Mouse (Mus musculus) gastrocnemius, postnatal 25 days (tissue): ENCODE measurements around the gene Dhx35. TPM values are rescaled to one million over a fixed set of nuclear protein-coding genes. Genes with fewer than 3 reads are reported as not detected.

Experiments used
- DNase-seq: peaks from one replicate; pipeline ENCODE4 v3.0.0; 2022
- long read RNA-seq, 2 experiments: library from polyadenylated mRNA; stranded (forward); transcript quantifications; one replicate each; pipeline ENCODE4 v2.0.0; 2021
- total RNA-seq, 2 experiments: library from RNA; stranded (reverse); gene quantifications; 1 replicate in 1 of 2; 2 replicates in 1 of 2; pipeline ENCODE4 v1.2.3; 2021

The Dhx35 gene
- total RNA-seq = 1 to 10 TPM; 7.9 to 8.0 TPM
- long read RNA-seq, experiment 1, partial matches to known transcripts = 0 of 6 reads
- long read RNA-seq, experiment 1, other reads (novel, unspliced or antisense) = 2 of 6 reads
- long read RNA-seq, experiment 2, partial matches to known transcripts = 0 of 3 reads
- long read RNA-seq, experiment 2, other reads (novel, unspliced or antisense) = 1 of 3 reads

DNA sequence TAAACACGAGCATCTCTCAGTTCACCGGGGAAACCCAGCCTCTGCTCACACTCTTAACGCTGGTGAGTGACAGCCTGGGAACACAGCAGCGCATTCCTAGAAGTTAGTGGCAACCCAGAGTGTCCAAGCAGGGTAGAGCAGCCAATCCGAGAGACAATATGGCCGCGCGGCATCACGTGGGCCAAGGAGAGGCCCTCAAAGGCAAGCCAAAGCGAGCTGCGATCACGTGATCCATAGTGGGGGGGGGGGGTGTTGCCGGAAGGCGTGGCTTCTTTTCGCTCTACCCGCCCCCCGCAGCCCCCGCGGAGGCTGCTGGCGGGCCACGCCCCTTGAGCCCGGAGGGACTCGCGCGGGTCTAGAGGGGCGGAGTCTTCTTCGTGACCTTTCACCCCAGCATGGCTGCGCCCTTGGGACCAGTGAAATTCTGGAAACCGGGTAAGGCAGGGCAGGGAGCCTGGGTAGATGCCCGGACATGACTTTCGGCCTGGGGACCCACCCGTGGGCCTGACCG is at the start of gene Dhx35:
Gene Dhx35, plus strand, starts transcription at position 314 of the 511 bp plus-strand sequence.
- peak; percentile 93 for DNase-seq

DNA sequence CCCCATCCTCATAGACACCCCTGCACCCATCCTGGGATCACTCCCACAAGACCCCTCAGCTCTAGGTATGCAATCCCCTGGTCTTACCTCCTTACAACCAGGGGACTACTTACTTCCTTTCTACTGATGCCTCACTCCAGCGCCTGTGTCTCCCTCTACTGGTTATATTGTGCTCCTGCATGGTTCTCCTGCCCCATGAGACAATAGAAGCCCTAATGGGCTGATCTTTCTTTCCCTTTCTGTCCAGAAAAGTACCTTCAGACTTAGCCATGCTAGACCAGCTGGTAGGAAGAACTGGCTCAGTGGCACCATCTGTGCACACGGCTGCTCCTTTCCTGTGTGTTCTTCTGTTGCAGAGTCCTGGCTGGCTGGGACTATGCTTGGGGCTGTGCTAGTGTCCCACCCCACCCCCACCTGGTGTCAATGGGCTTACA is 49.5 kb upstream of the Dhx35 start:
- DNase-seq = no peak

DNA sequence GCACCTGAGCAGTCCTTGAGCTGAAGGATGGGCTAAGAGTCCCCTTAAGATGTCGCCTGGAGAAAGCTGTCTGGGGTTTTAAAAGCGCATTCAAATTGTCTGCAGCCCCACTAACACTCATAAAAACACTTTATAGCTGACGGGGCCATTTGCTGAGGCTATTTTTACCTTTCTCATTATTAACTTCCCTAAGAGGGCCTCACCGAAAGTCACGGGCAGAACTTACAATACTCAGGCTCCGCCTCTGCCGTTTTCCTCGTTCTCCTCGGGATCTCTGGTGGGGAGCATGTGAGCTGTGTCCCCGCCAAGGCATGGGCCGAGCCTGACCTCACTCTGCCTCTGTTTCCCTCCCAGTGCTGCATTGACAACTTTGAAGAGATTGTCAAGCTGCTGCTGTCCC is 48.4 kb upstream of the Dhx35 start:
- DNase-seq = no peak

DNA sequence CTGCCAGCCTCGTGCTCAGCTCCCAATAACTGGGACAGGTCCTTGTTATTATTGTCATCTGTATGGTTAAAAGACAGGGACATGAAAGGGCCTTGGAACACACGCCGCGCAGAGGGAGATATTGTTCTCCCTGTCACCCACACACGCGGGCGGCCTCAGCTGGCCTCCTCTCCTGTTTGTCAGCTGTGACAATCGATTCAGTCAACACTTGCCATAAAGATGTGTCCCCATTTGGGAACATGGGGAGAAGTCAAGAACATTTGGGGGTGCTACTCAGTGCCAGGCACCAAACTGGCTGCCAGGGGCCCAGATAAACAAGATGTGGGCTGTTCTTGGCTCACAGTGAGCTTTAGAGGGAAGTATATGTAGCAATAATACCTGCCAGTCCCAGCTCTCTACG is 45.2 kb upstream of the Dhx35 start:
- DNase-seq = no peak

DNA sequence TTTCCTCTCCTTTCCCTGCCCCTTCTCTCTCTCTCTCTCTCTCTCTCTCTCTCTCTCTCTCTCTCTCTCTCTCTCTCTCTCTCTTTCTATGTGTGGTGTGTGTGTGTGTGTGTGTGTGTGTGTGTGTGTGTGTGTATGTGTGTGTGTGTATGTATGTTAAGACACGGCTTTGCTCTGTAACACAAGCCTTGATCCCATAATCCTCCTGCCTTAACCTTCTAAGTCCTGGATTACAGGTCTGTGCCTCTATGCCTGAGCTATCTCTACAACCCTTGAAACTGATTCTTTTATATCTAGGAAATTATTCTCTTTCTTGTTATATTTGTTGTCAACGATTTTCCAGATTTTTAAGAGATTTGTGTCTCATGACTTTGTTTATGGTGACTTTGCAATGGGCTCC is 34.4 kb upstream of the Dhx35 start:
- DNase-seq = no peak

DNA sequence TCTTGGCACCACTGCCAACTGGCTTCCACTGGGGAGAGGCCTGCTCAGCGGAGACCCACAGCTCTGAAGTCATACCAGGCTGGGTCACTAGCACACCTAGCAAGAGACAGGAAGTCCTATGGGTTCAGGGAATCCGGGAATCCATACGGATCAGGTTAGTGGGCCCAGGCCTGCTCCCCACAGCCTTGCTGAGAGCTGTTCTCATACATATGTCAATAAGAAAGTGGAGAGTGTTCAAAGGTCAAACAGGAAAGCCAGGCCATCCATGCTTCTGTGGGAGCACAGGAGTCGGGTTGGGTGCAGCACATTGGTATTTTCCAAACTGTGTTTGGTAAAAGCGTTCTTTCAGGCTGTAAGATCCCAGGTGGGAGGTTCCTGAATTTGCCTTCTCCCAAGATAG is 32.3 kb upstream of the Dhx35 start:
- no peak for DNase-seq

DNA sequence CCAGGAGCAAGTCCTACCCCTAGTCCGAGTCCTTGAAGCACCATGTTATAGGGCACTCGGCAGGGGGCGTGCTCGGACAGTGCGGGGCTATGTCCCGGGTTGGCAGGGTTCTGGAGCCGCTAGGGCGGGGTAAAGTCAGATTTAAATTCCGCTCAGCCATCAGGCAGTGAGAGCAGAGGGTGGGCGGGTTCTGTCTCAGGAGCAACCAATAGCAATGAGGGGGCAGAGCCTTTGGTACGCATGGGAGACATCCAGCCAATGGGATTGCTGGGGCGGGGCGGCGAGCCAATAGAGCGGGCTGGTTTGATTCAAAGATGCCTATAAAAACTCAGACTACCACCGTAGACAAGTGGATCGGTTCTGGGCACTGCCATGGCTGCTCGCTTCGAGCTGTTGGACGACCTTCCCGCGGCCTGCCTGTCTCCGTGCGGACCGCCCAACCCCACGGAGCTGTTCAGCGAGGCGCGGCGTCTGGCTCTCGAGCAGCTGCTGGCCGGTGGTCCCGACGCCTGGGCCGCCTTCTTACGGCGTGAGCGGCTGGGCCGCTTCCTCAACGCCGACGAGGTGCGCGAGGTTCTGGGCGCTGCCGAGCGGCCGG is 26.8 kb upstream of the Dhx35 start, which contains the start of gene Fam83d:
Gene Fam83d, plus strand, starts transcription at position 352 of the 598 bp plus-strand sequence.
- DNase-seq = peak; percentile 96

DNA sequence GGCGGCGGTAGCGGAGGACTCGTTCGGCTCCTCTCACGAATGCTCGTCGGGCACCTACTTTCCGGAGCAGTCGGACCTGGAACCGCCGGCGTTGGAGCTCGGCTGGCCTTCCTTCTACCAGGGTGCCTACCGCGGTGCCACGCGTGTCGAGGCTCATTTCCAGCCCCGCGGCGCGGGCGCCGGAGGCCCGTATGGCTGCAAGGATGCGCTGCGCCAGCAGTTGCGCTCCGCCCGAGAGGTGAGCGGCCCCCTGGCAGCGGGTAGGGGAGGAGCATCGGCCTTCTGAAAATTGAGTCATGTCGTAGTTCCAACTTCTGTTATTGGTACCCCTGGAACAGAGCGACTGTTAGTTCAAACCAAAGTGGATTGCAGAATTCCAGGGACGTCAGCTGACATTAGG is 26.3 kb upstream of the Dhx35 start:
- DNase-seq = peak; percentile 21

DNA sequence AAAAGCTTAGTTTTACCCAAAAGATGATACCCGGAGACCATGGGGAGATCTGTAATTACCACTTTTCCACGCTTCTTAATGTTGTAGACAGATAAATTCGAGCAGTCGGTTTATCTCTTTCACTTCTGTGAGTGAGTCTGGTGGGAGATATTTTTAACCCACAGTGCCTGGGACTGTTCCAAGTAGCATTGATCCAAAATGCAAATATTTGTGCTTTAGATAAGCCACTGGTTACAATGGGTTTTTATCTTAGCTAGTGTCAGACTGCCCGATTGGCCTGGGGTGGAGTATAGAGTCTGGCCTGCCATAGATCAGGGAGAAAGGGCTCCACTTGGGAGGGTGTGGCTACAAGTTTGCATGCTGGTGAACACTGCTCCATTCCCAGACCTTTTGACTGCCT is 25.8 kb upstream of the Dhx35 start:
- DNase-seq = no peak

DNA sequence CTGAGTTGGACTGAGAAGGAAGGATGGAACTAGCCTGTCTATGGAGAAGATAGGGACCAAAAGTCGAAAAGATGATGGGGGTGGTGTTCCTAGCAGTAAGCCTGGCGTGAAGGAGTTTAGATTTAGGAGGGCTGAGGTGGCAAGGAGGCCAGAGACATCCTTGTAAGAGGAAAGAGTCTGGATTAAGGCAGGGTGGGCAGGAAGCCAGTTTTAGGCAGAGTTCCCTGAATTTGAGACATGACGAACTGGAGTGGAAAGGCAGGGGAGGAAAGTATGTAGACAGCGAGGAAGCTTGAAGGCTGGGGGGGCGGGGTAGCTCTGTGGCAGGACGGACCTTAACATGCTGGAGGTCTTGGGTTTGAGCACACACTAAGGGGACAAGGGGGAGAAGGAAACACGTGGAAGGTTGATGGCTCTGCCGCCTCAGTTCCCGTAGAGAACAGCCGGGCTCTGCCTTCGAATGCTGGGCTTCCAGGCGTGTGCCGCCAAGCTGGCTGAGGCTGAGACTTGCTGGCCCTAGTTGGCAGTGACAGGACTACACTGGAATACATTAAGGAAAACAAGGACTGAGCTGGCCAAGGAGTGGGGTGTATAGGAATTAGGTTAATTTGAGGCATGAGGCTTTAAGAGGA is 24.4 kb upstream of the Dhx35 start:
- peak; percentile 18 for DNase-seq

DNA sequence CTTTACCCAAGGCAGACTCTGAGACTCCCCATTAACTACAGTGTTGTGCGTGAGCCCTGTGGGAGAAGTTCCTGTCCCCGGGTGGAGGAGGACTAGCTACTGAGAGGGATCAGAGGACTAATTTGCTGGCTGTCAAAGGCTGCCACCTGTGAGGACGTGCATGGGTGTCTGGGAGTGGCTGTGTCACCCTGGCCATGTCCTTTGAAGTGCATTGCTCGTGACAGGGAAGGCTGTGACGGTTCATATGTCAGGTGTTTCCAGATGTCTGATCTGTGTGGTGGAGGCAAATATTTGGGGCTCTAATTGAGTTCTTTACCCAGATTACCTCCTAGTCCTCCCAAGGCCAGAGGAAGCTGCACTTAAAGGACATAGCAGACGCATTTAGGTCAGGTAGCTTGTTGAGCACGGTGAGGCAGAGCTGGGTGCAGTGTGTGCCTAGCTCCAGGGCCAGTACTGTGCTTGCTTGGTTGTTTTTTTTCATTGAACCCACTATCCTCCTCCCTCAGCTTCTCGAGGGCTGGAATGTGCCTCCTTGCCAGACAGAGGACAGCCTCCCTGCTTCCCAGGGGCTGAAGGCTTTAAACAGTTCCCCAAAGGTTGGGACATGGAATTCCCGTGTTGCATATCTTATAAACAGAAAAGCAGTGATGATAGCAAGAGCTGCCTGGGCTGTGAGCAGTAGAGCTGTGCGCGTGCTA is 23.4 kb upstream of the Dhx35 start:
- DNase-seq = no peak

DNA sequence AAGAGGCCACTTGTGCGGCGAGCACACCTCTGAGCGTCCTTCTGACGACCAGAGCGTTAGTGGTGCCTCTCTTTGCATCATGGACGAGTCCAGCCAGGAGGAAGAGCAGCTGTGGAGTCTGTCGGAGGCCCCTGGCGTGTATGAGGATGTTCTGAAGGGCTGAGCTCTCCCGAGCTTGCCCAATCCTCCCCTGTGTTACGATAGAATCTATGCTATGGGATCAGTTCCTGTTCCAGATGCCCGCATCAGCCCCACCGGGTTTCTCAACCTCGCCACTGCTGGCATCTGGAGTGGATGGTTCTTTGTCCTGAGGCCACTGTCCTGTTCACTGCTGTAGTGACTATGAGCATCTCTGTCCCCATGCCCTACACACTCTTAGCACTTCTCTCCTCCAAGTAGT is 21.8 kb upstream of the Dhx35 start:
- no peak for DNase-seq

DNA sequence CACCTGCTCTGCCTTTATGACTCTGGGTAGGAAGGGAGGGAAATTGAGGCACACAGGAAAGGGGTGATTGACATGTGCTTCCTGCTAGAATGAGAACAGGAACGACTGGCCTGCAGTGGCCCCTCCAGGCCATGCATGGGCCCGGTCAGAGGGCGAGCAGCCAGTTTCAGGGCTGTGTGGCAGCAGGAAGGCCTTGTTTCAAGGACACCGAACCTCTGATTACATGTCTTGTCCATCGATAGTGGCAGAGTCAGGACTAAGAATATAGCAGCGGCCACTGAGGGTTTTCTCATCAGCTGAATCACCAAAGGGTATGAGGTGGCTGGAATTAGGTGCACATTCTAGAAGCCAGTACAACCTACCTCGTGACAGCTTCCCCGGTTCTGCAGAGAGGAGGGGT is 19.7 kb upstream of the Dhx35 start:
- DNase-seq = no peak

DNA sequence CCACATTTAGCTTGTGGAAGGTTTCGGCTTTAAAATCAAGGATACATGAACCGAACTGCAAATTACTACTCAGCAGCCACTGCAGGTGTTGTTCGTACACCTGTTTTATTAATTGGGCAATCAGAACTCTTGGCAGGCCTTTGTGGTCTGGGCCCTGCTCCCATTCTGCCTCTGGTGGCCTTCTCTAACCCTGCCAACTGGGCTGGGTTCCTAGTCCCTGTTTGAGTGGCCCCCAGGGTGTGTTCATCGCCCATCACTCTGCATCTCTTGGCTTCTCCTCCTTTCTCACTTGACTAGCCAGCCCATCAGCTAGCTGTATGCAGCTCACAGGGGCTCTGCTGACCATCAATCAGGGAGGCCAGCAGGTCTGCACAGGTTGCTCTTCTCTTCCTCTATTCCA is 17.9 kb upstream of the Dhx35 start:
- peak; percentile 36 for DNase-seq

DNA sequence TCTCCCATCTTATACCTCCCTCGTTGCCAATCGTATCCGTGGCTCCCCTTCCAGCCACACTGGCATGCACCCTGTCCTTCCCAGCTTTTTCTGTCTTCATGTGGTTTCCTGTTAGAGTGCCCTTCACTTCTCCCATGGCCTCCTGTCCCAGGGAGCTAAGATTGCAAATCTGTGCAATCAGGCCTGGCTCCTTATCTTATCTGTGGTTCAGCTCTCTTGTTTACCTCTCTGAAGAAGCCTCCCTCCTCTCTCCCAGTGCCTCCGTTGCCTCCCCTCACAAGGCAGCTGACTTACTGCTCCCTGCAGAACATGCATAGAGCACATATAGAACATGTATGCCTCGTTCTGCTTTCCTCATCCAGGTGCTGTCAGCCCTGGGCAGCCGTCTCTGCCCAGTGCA is 17.1 kb upstream of the Dhx35 start:
- no peak for DNase-seq

DNA sequence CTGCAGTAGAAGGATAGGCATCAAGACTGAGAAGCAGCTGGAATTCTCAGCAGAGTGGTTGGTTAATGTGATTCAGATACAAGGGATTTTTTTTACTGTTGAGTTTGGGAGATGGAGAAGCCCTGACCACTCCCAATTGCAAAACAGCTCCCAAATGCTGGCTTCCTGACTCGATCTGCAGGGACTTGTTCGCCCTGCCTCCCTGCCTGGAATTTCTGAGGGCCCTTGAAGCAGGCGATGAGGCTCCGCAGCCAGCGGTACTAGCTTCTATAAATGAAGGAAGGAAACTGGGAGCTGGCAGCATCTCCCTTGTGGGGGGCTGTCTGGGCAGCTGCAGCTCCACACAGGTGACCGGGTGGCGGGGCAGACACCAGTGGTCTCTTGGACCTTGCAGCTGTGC is 16.3 kb upstream of the Dhx35 start:
- no peak for DNase-seq

DNA sequence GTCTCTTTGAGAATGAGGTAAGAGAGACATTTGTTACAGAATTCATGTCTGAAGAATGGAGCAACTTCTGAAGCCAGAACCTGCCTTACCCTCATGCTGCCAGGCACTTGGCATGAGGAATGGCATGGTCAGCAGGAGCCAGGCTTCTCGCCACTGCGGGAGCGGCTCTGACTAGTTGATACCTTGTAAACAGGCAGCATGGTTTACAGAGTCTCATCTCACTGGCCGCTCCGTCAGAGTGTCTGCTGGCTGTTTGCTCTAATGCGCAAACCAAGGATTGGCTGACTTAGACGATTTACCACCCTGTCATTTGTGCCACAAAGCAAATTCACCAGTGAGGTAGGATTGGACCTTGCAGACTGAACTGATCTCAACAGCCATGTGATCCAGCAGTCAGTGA is 13.5 kb upstream of the Dhx35 start:
- DNase-seq = peak; percentile 44

DNA sequence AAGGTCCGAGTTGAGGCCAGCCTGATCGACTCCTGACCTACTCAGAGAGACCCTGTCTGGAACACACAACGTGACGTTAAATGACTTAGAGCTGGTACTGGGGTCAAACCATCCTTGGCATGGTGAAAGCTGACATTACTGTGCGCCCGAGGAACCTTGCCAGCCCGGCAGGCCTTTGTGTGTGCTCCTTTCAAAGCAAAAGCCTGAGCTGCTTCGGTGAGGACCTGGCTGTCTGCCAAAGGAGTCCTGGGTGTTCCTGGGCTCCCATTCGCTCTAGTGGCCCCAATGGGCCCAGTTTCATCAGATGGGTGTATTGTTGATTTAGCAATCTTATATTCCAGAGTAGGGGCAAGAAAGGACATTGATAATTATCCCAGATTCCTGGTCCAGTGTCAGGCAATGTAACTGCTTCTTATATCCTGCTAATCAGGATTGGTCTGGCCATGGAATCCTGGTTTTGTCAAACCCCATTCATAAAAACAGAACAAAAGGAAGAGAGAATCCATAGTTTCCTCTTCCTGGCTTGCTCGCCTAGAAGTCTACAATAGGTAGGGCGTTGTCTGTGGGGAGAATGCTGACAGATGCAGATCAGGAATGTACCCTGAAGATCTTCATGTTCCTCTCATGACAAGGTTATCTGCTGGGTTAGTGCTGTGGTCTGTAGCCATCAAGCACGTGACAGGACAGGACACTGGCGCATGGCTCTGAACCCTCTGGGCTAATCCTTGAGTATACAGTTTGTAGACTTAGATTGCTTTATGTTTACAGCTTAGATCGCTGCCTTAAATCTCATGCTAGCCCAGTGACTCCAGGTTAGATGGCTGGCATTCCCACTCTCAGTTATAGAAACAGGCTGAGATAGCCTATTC is 7.4 kb upstream of the Dhx35 start:
- DNase-seq = no peak

DNA sequence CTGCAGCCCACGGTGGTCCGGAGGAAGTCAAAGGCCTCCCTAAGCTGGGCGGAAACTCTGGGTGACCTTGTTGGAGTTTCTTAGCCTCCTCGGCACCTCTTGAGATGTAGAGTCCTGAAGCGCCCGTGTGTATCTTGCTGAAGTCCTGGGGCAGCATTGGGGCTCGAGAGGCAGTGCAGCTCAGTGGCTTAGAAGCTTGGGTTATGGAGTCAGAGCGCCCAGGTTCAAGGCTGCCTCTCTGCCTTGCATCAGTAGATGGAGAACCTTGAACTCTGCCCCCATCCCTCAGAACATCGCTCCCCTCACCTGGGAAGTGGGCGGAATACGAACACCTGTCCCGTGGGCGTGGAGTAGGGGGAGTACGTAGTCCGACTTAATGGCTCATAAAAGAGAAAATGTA is 436 bp downstream of the Dhx35 start:
- DNase-seq = no peak

DNA sequence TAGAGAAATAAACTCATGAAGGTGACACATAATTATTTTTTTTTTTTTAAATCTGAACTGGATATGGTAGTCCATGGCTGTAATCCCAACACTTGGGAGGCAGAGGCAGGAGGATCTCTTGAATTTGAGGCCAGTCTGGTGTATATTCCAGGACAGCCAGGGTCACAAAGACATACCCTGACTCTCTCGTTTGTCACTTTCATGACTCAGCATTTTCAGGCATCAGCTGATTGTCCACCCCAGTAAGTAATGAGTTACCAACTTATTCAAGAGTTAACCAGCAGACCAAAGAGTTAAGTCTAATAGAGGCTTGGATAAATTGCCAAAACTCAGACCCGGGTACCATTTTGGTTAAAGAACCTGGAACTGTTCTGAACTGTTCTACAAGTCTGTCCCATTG is 1.3 kb downstream of the Dhx35 start:
- no peak for DNase-seq

DNA sequence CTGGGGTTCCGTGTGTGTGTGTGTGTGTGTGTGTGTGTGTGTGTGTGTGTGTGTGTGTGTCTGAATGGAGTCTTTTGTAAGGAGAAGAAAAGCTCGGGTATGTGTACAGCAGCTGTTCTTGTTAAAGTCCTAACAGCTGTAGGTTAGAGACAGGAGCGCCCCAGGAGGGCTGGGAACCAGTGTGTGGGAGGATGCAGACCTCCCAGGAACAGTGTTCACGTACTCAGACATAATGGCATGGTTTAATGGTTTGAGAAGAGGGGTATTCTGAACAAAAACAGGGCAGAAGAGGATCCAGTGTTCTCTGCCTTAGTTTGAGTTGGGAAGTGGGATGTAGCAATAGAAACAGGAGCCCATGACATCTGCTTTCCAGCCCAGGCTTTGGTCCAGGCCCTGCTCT is 4.7 kb downstream of the Dhx35 start:
- no peak for DNase-seq

DNA sequence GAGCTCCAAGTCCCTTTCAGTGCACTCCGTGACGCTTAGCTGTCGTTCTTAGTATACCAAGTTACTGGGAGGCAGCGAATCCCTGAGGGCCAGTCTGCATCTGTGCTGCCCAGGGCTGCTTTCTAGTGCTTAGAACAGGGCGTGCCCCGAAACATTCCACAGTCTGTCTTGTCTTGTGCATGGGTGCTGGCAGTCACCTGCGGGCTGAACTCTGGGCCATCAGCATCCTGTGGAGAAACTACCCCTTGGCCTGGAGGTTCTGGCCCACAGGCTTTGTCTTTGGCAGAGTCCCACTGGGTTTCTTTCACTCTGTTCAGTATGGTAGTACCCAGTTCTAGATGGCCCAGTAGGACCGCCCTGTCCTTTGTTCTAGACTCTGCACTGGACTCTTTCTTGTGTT is 6.2 kb downstream of the Dhx35 start:
- DNase-seq = no peak
